23 mouse cellular contexts compared by ENCODE assay signal in the genomic region with DNA sequence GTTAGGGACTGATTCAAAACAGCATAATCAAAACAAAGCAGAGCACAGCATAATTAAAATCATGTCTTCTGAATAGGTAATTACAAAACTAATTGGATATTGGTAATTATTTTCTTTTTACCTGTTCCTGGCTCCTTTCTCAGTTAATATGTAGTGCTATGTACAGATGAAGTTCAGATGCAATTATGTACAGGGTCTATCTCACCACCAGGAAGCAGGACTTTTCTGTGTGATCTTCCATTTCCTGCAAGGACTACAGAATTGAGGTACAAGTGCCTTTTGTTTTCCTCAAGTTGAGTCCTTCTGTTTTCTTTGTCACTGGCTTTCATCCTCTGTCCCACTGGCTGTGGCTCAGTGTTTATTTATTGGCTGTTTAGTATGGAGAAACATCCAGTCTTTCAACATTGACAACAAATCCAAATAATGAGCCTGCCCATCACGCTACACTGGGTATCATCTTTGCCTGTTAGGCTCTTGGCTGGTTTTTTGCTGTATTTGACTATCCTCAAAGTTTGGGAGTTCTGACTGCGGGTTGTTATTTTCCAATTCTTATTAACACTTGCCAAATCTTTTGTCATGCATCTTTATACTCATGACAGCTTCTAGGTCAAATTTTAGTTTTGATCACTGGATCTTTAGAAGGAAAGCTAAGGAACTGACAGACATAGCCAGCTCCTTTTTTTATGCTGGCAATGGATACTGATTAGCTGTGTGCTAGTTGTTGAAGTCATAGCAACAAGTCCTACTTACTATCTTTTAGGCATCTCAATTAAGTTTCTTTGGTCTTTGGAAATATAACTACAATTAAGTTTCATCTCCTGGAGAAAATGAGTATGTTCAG.
A peak's percentile ranks its signal among the peaks of the same experiment; 100 is the strongest.
DNase-seq lines count a peak whose midpoint lies in the region; ATAC-seq and TF ChIP-seq lines count a peak whose summit lies in the region.
"Had no signal": no experiment of that assay in that cellular context is flagged by ENCODE, and none has a peak within 500 bp of the region (broad histone marks: within the 10 kb centered on the region; RNA-seq: fewer than 3 reads in every experiment).

No protein-coding gene starts in this region.

- H3K27ac ChIP-seq in left cerebral cortex, adult 2 months, result no peak overlapping the region; the same call in 1 of the 2 replicates
- peak overlapping the region; percentile 21; the same call in 1 of the 2 replicates for H3K27ac ChIP-seq in forebrain, embryonic 14.5 days (ENCODE audit: low read depth, low read length)
- H3K27ac ChIP-seq: heart, embryonic 15.5 days; kidney, postnatal 0 days; limb, embryonic 10.5 days had no signal

- no peak overlapping the region for H3K4me2 ChIP-seq in forebrain, embryonic 14.5 days (ENCODE audit: low read length)
- H3K4me2 ChIP-seq: heart, embryonic 15.5 days had no signal

- H3K36me3 ChIP-seq in forebrain, embryonic 14.5 days (ENCODE audit: control insufficient read depth, insufficient read depth, low read length), result no peaks in the 10 kb centered on the region
- H3K36me3 ChIP-seq: G1E; heart, embryonic 15.5 days; limb, embryonic 10.5 days had no signal

- no peak overlapping the region for H3K4me3 ChIP-seq in left cerebral cortex, adult 2 months
- no peak overlapping the region for H3K4me3 ChIP-seq in forebrain, embryonic 14.5 days (ENCODE audit: low read depth, low read length)
- H3K4me3 ChIP-seq: heart, embryonic 15.5 days; limb, embryonic 10.5 days had no signal

- intact Hi-C loops in left cerebral cortex, postnatal 14 days (cut with DNase I), result no loop called here
- intact Hi-C loops in left cerebral cortex, adult 2 months (cut with DNase I), result no loop called here

- H3K4me1 ChIP-seq in forebrain, embryonic 14.5 days (ENCODE audit: control insufficient read depth, insufficient read depth, low read length), result no peaks in the 10 kb centered on the region
- H3K4me1 ChIP-seq: heart, embryonic 15.5 days; limb, embryonic 10.5 days had no signal

- TF ChIP-seq CTCF in left cerebral cortex, adult 2 months (IDR thresholded peaks at IDR 0.05), result no peak
- TF ChIP-seq CTCF in brain, embryonic 14.5 days (IDR thresholded peaks at IDR 0.05; ENCODE audit: borderline replicate concordance, extremely low read depth, insufficient read depth, insufficient read length), result no peak

- ATAC-seq in frontal cortex, adult (ENCODE audit: low TSS enrichment), result peak; percentile 62; the same call in 1 of the 2 replicates
- ATAC-seq in forebrain, embryonic 14.5 days, result peak; percentile 86; the same call in 1 of the 2 replicates
- ATAC-seq: midbrain, embryonic 16.5 days had no signal

- no peak for TF ChIP-seq POLR2A in brain, embryonic 14.5 days (IDR thresholded peaks at IDR 0.05; ENCODE audit: borderline replicate concordance, extremely low read depth, insufficient read depth, insufficient read length, poor library complexity, severe bottlenecking)

- WGBS in forebrain, embryonic 14.5 days, result 41% methylated on average over 2 of the region's 2 CpGs

- H3K27me3 ChIP-seq in forebrain, embryonic 14.5 days (replicated peaks; ENCODE audit: control insufficient read depth, insufficient read depth, low read length), result no peaks in the 10 kb centered on the region
- H3K27me3 ChIP-seq: CH12.LX; heart, embryonic 15.5 days had no signal

- no peak for DNase-seq in frontal cortex, postnatal 36 days (ENCODE audit: low spot score in 2 of 2)
- DNase-seq in left cerebral cortex, postnatal 14 days (ENCODE audit: low spot score in 2 of 2), result peak; percentile 5 to 22
- no peak for DNase-seq in left cerebral cortex, adult 2 months (ENCODE audit: extremely low spot score in 1 of 2, low spot score in 2 of 2)
- peak; percentile 85 for DNase-seq in brain, embryonic 14.5 days (ENCODE audit: low read depth)
- peak; percentile 71 for DNase-seq in forebrain, embryonic 14.5 days (ENCODE audit: low spot score)
- DNase-seq in kidney, adult 9 months, result no peak
- no peak for DNase-seq in kidney, adult 8-10 months
- DNase-seq: adrenal gland, adult 2 months; B cell, adult 2 months; cerebellum, adult 8-10 months; heart, postnatal 36 days; kidney, adult 11 months; liver; lung, postnatal 4 days; right cerebral cortex, postnatal 14 days; thymus, postnatal 14 days had no signal

- no peak overlapping the region for H3K9ac ChIP-seq in forebrain, embryonic 14.5 days (ENCODE audit: low read length)
- H3K9ac ChIP-seq: heart, embryonic 15.5 days had no signal

- H3K9me3 ChIP-seq in forebrain, embryonic 14.5 days (replicated peaks; ENCODE audit: control insufficient read depth, low read length), result no peaks in the 10 kb centered on the region
- H3K9me3 ChIP-seq: G1E; heart, embryonic 15.5 days; limb, embryonic 10.5 days had no signal

Comparison
In these comparisons a context has a peak if more than half of its experiments do, and no peak if none do; other contexts are left out.
1. DNase-seq: peak in left cerebral cortex, postnatal 14 days (2 of 2), brain, embryonic 14.5 days (single experiment) and forebrain, embryonic 14.5 days (single experiment); none in frontal cortex, postnatal 36 days (0 of 2), left cerebral cortex, adult 2 months (0 of 2), kidney, adult 9 months (single experiment) and kidney, adult 8-10 months (0 of 2).